Mouse (Mus musculus): Measurements from ENCODE around the gene Tnr.

Tnr gene

GRCm38 (mm10) chr1:159702038-159702437 lies 178.5 kb downstream of the Tnr start:
- DNase-seq (ENCODE audit: extremely low read depth, low read depth, low spot score) = no peak

DNA sequence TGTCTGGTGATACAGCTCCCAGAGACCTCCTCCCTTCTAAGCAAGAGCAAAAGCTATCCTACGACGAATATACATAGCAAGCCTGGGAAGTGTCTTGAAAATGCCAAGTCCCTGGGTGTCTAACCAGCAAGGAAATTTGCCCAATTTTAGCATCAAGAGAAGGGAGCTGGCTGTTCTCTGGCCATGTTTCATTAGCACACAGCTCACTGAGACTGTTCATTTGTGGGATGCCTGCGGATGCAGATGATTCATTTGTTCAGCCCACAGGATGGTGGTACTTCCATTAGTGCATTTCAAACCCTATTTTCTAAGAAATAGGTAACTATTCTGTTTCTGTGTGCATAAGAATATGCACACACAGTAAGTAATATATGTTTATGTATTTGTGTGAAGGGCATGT lies 181.4 kb downstream of the Tnr start:
- no peak for DNase-seq (ENCODE audit: extremely low read depth, low read depth, low spot score)

GRCm38 (mm10) chr1:159716301-159716700 lies 192.7 kb downstream of the Tnr start:
- DNase-seq (ENCODE audit: extremely low read depth, low read depth, low spot score) = no peak

DNA sequence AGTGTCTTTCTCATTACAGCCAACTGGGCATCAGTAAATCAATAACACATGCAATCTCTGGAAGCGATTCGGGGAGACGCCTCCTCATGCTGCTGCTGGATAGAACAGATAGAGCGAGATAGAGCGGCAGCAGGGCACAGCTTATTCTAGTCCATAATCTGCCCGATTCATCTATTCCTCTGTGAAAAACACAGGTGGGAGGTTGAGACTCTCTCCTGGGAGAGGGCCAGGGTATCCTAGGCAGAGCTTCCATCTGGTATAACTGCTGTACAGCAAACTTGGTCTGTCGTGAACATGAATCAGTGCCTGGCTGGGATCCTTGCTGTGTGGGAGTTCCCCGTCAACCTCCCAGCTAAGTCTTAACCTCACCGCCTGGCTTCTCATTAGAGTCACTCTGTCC lies 193.4 kb downstream of the Tnr start:
- peak; percentile 95 for DNase-seq (ENCODE audit: extremely low read depth, low read depth, low spot score)

DNA sequence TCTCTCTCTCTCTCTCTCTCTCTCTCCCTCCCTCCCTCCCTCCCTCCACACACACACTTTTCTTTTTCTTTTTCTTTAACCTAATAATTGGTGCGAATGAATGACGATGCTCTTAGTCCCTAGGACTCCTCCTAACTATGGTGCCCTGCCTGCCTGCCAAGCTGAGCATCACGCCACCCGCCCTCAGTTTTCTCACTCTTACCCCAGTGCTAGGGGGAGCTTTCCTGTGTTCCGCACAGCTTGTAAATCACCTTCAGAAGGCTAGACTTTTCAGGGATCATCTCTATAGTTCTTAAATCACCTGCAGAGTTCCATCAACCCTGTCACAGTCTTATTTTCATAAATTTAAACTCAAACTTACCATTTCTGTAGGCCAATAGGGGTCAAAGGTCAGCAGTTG lies 200.2 kb downstream of the Tnr start:
- DNase-seq (ENCODE audit: extremely low read depth, low read depth, low spot score) = no peak

DNA sequence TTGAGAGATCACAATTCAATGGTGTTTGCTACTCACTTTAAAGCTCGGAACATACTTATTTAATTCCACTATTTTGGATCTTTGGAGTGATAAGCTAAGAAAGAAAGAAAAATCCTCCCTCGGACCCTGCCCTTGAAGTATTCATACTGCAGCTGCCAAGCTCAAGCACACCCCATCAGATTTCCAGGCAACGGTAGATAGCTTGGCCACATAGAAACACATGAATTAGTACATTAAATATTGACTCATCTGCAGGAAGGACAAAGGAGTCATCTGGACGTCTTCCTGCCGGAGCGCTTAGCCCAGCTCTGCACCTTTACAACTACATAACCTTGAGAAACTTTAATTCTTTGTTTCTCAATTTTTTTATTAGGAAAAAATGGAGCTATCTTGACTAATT lies 205.7 kb downstream of the Tnr start:
- no peak for DNase-seq (ENCODE audit: extremely low read depth, low read depth, low spot score)

DNA sequence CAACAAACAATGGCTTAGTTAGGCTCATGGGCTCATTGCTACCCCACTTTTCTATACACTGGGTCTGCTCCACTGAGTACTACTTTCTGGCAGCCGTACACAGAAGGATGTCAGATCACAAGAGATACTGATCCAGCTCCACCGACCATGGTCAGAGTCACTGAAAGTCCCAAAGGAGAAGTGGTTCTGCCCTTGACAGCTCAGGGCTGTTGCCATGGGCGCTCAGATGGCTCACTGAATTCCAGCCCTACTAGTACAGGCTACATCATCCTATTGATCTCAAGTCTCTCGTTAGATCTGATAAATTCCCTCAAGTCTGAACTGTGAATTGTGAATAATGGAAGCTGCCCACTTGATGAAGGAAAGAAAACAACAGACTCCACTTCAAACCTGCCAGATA lies 207.3 kb downstream of the Tnr start:
- no peak for DNase-seq (ENCODE audit: extremely low read depth, low read depth, low spot score)

DNA sequence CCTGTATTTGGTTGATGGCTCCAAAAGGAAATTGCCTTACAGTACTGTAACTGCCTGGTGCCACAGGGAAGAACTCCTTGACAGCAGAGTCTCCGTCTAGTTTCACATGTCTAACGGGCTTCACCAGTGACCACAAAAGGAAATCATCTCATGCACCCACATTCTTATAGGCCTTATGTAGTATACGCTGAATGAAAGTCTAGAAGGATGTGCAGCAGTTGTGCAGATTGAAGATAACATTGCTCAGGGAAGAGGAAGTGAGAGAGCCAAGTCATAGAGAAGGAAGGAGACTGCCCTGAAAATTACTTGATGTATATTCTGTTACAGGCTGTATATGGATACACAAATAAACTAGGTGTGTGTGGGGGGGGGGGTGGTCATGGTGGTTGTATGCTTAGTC lies 211.5 kb downstream of the Tnr start:
- DNase-seq (ENCODE audit: extremely low read depth, low read depth, low spot score) = no peak

GRCm38 (mm10) chr1:159739478-159739877 lies 215.9 kb downstream of the Tnr start:
- peak; percentile 92 for DNase-seq (ENCODE audit: extremely low read depth, low read depth, low spot score)

GRCm38 (mm10) chr1:159741237-159742002 lies 217.9 kb downstream of the Tnr start:
- DNase-seq (ENCODE audit: extremely low read depth, low read depth, low spot score) = no peak

DNA sequence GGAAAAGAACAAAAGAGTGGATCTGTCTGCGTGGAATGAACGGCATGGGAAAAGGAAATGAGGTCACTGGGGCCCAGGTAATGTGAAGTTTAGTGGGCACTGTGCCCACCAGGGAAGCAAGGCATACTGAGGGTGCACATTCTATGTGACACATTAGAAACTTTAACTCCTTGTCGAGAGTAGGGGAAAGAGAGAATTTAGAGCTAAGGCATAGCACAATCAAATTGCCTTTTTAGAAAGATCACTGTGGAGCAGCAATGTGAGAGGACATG lies 218.4 kb downstream of the Tnr start:
- no peak for DNase-seq (ENCODE audit: extremely low read depth, low read depth, low spot score)

DNA sequence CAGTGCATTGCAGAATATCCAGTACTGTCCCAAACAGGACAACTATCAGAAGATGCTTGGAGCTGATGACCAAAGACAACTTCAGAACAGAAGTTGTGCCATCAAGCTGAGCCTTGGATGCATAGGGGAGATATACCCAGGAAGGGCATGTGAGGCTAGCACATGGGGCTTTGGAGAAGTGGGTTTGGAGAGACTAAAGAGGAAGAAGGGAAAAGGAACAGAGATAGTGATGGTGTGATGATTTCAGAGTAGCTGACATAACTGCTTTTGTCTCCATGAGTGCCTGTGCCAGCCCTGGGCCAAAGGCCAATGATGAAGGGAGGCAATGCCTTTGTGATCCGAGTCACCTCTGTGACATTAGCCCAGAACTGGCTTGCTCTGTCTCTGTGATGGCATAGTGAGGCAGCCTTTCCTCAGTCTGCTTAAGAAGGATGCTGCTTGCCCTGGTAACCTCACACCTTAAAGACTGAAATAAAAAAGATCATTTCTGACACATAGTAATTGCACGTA lies 220.2 kb downstream of the Tnr start:
- no peak for DNase-seq (ENCODE audit: extremely low read depth, low read depth, low spot score)

DNA sequence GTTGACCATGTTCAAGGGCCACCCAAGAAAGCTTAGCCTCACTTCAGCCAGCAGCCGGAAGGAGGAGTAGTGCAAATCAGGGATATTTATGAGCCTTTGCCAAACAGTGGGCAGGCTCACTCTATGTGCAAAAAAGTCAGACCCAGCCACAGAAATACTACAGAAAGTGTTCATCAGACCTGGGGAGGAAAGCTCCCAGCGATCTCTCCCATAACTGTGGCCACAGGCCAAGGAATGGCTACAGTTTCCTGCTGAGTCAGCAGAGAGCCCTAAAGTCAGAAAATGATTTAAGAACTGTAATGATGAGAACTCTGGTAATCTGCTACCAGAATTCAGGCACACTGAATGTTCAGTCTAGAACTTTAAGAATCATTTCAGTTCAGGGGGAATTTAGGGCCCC lies 221.7 kb downstream of the Tnr start:
- DNase-seq (ENCODE audit: extremely low read depth, low read depth, low spot score) = no peak

GRCm38 (mm10) chr1:159747969-159748368 lies 224.4 kb downstream of the Tnr start:
- no peak for DNase-seq (ENCODE audit: extremely low read depth, low read depth, low spot score)

DNA sequence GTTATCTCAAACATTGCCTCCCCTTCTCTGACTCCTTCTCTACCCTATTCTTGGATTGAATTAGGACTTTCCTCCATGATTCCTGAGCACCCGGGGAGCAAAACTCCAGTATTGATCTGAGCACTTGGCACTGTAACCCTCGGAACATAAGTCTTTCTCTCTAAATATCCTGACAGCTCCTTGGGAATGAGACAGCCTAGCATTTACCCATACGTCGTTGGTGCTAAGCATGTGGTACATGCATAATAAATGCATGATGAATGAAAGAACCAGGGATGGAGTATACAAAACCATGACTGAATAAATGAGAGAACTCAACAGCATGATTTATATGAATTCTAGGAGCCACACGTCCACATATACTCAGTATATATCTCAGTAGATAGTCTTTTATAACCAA lies 226.8 kb downstream of the Tnr start:
- no peak for DNase-seq (ENCODE audit: extremely low read depth, low read depth, low spot score)

GRCm38 (mm10) chr1:159750876-159751275 lies 227.3 kb downstream of the Tnr start:
- DNase-seq (ENCODE audit: extremely low read depth, low read depth, low spot score) = no peak

- no peak for DNase-seq (ENCODE audit: extremely low read depth, low read depth, low spot score)
Observed at GRCm38 (mm10) chr1:159760970-159761369, 237.4 kb downstream of the Tnr start.

GRCm38 (mm10) chr1:159763901-159764300 lies 240.3 kb downstream of the Tnr start:
- DNase-seq (ENCODE audit: extremely low read depth, low read depth, low spot score) = no peak

DNA sequence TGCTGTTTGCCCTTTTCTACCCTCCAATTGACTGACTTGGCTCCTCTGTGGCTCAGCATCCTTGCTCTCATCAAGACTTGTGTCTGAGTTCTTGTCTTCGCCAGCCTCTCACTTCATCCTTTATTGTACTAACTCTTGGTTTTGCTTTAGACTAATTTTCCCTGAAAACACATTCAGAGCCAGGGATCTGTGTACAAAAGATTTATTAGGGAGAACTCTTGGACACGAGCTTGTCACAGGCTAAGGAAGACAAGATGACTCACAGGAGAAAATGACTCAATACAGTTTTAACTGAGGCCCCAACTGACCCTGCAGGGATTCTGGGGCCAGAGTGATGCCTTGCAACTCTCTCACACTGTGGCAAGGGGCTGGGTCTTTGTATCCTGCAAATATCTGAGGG lies 241.3 kb downstream of the Tnr start:
- DNase-seq (ENCODE audit: extremely low read depth, low read depth, low spot score) = no peak

DNA sequence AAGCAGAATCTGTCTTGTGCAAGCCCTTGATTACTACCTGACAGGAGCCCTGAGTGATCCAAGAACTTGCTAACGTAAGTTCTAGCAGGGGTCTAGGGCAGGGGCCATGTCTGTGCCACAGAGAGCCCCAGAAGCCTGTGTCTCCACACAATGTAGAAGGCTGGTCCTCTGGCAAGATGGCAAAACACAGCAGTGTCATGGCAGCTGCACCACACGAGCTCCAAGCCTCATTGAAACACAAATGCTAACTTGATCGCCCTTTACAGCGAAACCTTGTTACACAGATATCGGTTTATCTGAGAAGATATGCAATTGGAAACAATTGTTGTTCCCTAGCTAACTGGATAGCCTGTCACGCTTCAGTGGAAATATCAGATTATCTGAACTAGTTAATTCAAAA lies 246.4 kb downstream of the Tnr start:
- no peak for DNase-seq (ENCODE audit: extremely low read depth, low read depth, low spot score)

GRCm38 (mm10) chr1:159773671-159774070 lies 250.1 kb downstream of the Tnr start:
- DNase-seq (ENCODE audit: extremely low read depth, low read depth, low spot score) = no peak

- no peak for DNase-seq (ENCODE audit: extremely low read depth, low read depth, low spot score)
Observed at GRCm38 (mm10) chr1:159775168-159775567, 251.6 kb downstream of the Tnr start.

DNA sequence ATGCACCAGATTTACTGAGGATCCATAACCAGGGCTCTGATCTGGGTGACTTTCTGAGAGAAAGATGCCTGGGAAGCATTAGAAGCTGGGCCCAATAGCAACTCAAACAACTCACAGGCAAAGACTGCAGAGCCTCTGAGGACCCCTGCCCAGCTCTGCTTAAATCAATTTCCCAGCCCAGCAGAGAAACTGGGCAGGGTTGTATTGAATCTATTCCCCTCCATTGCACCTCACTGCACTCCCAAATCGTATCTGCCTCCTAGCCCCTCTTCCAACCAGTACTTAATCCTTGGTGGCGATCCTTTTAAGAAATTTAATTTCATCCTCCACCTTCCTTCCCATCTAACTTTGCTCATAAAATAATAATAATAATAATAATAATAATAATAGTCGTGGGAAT lies 253.5 kb downstream of the Tnr start:
- DNase-seq (ENCODE audit: extremely low read depth, low read depth, low spot score) = no peak

Measured in fat pad, adult 2 months (tissue).